Mouse (Mus musculus): ENCODE measurements around the gene Zfp760. TPM values are rescaled to one million over a fixed set of nuclear protein-coding genes. Genes with fewer than 3 reads are reported as not detected.
"Not testable (repeated sequence)": the region's sequence is repeated elsewhere in the genome, so short reads cannot be mapped to it uniquely, and the experiment has no call there.

Zfp760 gene
- 6.1 and 6.4 TPM in 2 replicates for polyA plus RNA-seq (2016; fragmentation: Nextera tagmentation; extraction: Ambion mirVana)

DNA sequence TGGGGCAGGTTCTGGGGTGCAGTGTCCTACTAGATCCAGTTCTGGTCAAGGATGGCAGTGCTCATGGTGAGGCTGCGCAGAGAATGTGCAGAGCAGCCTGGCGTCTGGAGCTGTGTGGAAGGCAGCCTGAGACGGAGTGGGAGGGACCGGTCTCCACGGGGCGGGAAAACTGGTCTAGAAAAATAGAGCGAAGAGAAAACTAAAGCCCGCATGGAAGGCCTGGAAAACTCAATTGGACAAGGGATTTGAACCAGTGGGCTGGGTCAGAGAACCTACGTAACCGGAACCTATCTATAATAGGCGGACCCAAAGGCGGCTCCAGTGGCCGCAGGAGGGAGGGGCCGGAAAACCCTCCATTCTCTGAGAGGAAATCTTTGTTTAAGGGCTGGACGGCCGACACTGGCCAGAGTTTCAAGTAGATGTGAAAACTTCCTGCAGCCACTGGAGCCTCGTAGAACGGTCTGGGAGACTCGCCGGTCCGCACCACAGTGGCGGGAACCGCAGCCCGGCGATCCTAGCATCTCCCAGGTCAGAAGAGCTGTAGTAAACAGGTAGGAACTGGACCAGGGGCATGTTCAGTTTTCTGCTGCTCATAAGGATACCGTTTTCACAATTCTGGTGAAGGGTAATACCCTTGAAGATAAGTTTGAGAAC is at the start of gene Zfp760:
Zfp760 (plus strand) TSS at position 399 of the 654 bp plus-strand sequence.
- peak; percentile 80 for ATAC-seq
- H3K9me3 ChIP-seq (replicated peaks): no peaks in the 10 kb centered on the region
- peaks cover 20% of the 10 kb centered on the region for H3K36me3 ChIP-seq
- 5% methylated on average over 26 of the region's 26 CpGs for WGBS (ENCODE audit: insufficient replicate concordance)
- H3K4me2 ChIP-seq: peak within 1 kb of the TSS; percentile 77
- peak within 1 kb of the TSS; percentile 74 for H3K4me3 ChIP-seq
- H3K27me3 ChIP-seq (replicated peaks): no peaks in the 10 kb centered on the region
- peak within 1 kb of the TSS; percentile 84 for H3K27ac ChIP-seq
- peak within 1 kb of the TSS; percentile 80 for H3K9ac ChIP-seq
- peaks cover 38% of the 10 kb centered on the region for H3K4me1 ChIP-seq

DNA sequence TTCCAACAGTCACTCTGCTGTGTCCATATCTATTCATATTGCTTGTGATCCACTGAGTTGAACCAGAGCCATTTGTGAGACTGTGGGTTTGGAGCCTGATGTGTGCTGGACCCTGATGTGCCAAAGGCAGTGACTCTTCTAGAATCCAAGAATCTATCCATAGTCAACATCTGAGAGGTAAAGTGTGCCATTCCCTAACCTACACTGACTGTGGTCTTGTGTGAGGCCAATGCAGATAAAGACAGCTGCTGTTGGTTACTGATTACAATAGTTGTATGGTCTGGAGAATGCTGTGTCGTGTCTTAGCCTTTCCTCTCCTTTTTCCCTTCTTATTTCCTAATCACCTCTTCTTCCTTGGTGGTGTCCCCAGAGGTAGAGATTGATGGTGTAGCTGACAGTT is 28.7 kb upstream of the Zfp760 start:
- 5% methylated on average over 1 of the region's 1 CpGs for WGBS (ENCODE audit: insufficient replicate concordance)
- H3K27me3 ChIP-seq (replicated peaks); H3K9me3 ChIP-seq (replicated peaks); H3K36me3 ChIP-seq: not testable (repeated sequence)
- H3K27ac ChIP-seq: peak overlapping the region; percentile 92
- peak overlapping the region; percentile 67 for H3K4me3 ChIP-seq
- peak overlapping the region; percentile 77 for H3K9ac ChIP-seq
- H3K4me2 ChIP-seq: peak overlapping the region; percentile 81
- H3K4me1 ChIP-seq: peaks cover 20% of the 10 kb centered on the region
- peak; percentile 60 for ATAC-seq

DNA sequence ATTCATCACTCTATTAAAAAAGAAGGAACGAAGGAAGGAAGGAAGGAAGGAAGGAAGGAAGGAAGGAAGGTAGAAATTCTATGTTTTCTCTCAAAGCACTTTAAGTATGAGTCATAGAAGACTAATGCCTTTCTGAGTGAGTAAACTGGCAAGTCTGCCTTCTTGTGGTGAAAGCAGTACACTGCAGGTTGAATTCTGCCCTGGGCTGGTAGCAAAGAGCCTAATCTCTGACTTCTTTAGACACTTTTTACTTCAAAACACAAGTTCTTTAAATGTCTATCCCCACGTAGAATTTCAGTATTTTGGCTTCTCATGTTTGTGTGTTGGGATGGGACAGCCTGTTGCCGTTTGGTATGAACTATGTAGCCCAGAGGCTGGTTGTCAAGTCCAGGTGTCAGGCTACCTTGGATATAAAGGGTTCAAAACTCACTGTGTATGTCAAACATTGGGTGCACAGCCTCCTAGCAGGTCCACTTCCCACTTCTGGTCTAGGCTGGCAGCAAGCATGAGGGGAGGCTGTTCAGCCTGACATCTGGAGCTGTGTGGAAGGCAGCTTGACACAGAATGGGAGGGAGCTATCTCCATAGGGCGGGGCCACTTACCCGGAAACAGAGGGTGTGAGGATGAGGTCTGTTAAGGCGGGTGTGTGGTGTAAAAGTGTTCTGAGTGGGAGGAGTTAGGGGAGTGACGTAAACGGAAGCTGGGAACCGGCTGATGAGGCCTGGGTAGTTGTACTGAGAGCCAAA is 28.1 kb upstream of the Zfp760 start:
- no peaks in the 10 kb centered on the region for H3K9me3 ChIP-seq (replicated peaks)
- peak overlapping the region; percentile 77 for H3K9ac ChIP-seq
- no peaks in the 10 kb centered on the region for H3K27me3 ChIP-seq (replicated peaks)
- H3K4me2 ChIP-seq: peak overlapping the region; percentile 81
- H3K4me1 ChIP-seq: peaks cover 20% of the 10 kb centered on the region
- peaks cover 4% of the 10 kb centered on the region for H3K36me3 ChIP-seq
- under 1% methylated on average over 9 of the region's 9 CpGs for WGBS (ENCODE audit: insufficient replicate concordance)
- peak overlapping the region; percentile 92 for H3K27ac ChIP-seq
- peak; percentile 100 for ATAC-seq
- H3K4me3 ChIP-seq: peak overlapping the region; percentile 67

DNA sequence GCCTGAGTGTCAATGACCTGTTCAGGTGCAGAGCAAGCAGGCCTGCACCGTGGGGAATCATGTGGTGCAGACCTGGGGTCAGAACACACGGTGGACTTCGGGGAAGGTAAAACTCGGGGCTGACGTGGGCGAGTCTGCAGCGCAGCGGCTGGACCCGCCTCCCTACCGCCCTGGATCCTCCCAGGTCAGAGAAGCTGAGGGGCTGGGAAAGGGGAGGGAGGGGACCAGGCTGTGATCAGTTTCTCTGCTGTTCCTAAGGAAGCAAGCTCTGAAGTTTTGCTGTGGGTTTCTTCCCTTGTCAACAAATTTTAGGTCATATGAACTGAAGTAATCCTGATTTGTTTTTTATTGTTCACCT is 27.5 kb upstream of the Zfp760 start:
- H3K4me1 ChIP-seq: peaks cover 20% of the 10 kb centered on the region
- peak overlapping the region; percentile 67 for H3K4me3 ChIP-seq
- 0% methylated on average over 10 of the region's 10 CpGs for WGBS (ENCODE audit: insufficient replicate concordance)
- not testable (repeated sequence) for H3K9me3 ChIP-seq (replicated peaks); H3K36me3 ChIP-seq; H3K27me3 ChIP-seq (replicated peaks)
- peak overlapping the region; percentile 77 for H3K9ac ChIP-seq
- peak overlapping the region; percentile 92 for H3K27ac ChIP-seq
- ATAC-seq: peak; percentile 85
- H3K4me2 ChIP-seq: peak overlapping the region; percentile 81

DNA sequence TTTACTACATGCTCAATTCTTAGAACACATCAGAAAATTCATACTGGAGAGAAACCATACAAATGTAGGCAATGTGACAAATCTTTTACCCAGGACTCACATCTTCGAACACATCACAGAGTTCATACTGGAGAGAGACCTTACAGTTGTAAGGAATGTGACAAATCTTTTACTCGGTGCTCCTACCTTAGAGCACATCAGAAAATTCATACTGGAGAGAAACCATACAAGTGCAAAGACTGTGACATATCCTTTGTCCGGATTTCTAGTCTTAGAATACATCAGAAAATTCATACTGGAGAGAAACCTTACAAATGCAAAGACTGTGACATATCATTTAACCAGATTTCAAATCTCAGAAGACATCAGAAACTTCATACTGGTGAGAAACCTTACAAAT is 16.0 kb upstream of the Zfp760 start, which contains the start of gene Gm10226:
Gm10226 (plus strand) TSS at position 301 of the 400 bp plus-strand sequence.
- Histone ChIP-seq H3K9ac (no peak within 1 kb of the TSS), H3K4me2 (no peak within 1 kb of the TSS), H3K4me3 (no peak within 1 kb of the TSS), H3K27ac (no peak within 1 kb of the TSS), H3K36me3 (peaks cover 34% of the 10 kb centered on the region), H3K4me1 (no peaks in the 10 kb centered on the region; the same call in 1 of the 2 replicates), H3K9me3 (replicated peaks) (no peaks in the 10 kb centered on the region), H3K27me3 (replicated peaks) (no peaks in the 10 kb centered on the region)
- 78% methylated on average over 3 of the region's 3 CpGs for WGBS (ENCODE audit: insufficient replicate concordance)
- no peak for ATAC-seq

DNA sequence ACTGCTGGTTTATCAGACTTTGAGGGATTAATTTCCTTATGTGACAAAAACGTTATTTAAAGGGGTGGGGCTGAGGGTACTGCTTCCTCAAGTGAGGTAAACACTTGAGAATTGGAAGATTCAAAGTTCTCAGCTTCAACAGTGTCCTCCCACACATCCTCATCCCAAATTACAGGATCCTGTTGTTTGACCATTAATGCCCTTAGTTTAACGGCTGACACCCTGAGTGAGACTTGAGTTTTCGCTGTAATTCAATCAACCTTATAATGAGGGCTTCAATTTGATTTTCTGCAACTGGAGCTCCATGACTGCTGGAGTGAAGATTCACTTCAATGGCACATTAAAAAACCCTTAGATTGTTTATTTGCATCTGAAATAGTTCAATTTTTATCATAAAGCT is 14.2 kb upstream of the Zfp760 start:
- no peak for ATAC-seq
- Histone ChIP-seq H3K4me3 (no peak overlapping the region), H3K4me1 (no peaks in the 10 kb centered on the region; the same call in 1 of the 2 replicates), H3K9ac (no peak overlapping the region), H3K4me2 (no peak overlapping the region), H3K9me3 (replicated peaks) (no peaks in the 10 kb centered on the region), H3K36me3 (peaks cover 29% of the 10 kb centered on the region), H3K27me3 (replicated peaks) (no peaks in the 10 kb centered on the region), H3K27ac (no peak overlapping the region)
- 71% methylated on average over 3 of the region's 3 CpGs for WGBS (ENCODE audit: insufficient replicate concordance)

DNA sequence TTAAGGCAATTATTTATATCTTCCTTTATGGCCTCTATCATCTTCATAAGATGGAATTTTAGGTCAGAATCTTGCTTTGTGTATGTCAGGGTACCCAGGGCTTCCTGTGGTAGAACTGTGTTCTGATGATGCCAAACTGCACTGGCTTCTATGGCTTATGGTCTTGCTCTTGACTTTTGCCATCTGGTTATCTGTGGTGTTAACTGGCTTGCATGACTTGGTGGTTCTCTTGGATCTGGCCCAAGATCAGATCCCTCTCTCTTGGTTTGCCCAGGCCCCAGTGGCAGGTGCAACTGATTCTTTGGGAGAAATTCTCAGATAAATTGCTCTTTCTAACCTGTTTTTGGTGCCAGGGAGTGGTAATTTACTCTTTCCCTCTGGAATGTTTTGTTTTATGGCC is 11.5 kb upstream of the Zfp760 start:
- H3K4me2 ChIP-seq: no peak overlapping the region
- H3K4me1 ChIP-seq: peaks cover 4% of the 10 kb centered on the region; the same call in 1 of the 2 replicates
- no peaks in the 10 kb centered on the region for H3K9me3 ChIP-seq (replicated peaks)
- no peaks in the 10 kb centered on the region for H3K27me3 ChIP-seq (replicated peaks)
- no peak overlapping the region for H3K27ac ChIP-seq
- no peak for ATAC-seq
- no peak overlapping the region for H3K9ac ChIP-seq
- no peak overlapping the region for H3K4me3 ChIP-seq
- H3K36me3 ChIP-seq: peaks cover 7% of the 10 kb centered on the region

DNA sequence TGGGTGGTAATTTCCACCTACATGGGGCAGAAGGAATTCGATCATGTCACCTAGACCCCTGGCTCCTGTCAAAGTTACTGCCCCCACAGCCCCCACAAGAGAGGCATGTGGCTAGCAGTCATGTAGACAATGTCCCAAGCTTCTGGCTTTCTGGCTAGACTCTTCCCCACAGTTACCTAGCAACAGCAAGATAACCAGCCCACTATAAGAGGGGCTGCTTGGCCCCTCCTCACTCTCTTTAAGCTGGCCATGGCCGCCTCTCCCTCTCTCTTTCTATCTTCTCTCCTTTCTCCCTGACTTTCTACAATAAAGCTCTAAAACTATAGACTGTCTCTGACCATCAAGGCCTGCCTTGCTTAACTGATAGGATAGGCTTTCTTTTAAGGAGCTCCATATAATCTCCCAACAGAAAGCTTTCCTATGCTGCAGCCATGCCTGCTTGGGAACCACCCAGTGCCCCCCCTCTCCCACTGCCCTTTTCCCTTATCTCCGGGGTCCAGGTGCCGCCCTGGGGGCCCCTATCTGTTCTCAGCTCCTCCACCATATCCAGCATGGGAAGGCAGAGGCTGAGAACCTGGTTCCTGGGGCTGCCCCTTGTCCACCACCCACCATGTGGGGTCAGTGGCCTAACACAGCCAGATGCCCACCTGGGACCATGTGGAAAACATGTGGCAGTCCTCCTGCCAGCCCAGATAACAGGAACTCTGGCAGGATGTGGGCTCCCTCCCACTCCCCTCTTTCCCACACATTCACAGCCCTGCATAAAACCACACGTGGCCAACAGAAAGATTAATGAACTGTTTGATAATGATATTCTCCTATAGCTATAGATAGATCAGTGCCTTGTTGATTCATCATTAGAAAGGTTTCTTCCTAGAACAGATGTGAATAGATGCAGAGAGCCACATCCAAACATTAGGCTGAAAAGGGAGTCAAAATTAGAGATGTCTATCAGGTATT is 5.0 kb upstream of the Zfp760 start:
- no peaks in the 10 kb centered on the region for H3K36me3 ChIP-seq
- peaks cover 42% of the 10 kb centered on the region for H3K4me1 ChIP-seq
- H3K9me3 ChIP-seq (replicated peaks): no peaks in the 10 kb centered on the region
- H3K27ac ChIP-seq: peak overlapping the region; percentile 91
- peak overlapping the region; percentile 23 for H3K4me3 ChIP-seq
- H3K9ac ChIP-seq: peak overlapping the region; percentile 61
- H3K4me2 ChIP-seq: peak overlapping the region; percentile 67
- H3K27me3 ChIP-seq (replicated peaks): no peaks in the 10 kb centered on the region
- 8% methylated on average over 5 of the region's 5 CpGs for WGBS (ENCODE audit: insufficient replicate concordance)
- ATAC-seq: peak; percentile 98

DNA sequence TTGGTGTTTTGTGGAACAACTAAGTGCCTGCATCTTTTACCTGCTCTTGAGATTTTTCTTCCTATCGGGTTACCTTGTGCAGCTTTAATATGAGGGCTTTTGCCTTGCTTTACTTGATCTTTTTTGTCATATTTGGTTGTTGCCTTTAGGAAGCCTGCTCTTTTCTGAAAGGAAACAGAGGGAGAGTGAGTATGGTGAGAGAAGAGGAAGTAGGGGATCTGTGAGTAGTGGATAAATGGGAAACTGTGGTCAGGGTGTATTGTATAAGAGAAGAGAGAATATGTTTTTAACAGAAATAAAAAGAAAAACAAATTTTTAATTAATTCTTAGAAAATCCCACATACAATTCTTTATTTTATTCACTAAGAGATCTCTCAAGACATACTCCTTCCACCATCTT is 4.1 kb upstream of the Zfp760 start:
- Histone ChIP-seq H3K27ac (peak overlapping the region; percentile 91), H3K4me3 (no peak overlapping the region), H3K9me3 (replicated peaks) (no peaks in the 10 kb centered on the region), H3K27me3 (replicated peaks) (no peaks in the 10 kb centered on the region), H3K36me3 (no peaks in the 10 kb centered on the region), H3K9ac (peak overlapping the region; percentile 61; the same call in 1 of the 2 replicates), H3K4me1 (peaks cover 44% of the 10 kb centered on the region), H3K4me2 (peak overlapping the region; percentile 67)
- ATAC-seq: no peak
- 36% methylated on average over 1 of the region's 1 CpGs for WGBS (ENCODE audit: insufficient replicate concordance)

DNA sequence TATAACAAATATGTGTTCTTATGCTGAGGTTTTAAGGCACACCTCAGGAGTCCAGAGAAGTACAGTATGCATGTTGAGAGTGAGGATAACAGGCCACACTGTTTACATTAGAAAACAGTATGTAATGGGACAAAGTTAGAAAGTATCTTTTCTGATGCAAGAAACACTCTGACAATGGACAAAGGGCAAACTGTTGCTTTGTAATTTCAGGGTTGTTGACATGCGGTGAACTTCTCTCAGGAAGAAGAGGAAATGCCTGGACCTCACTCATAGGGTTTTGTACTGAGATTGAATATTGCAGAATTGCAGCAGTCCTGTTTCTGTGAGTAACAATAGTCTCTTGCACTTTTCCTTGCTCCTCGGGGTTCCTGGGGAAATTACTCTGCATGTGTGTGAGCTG is 860 bp downstream of the Zfp760 start:
- H3K27ac ChIP-seq: peak overlapping the region; percentile 84
- H3K27me3 ChIP-seq (replicated peaks): no peaks in the 10 kb centered on the region
- peaks cover 24% of the 10 kb centered on the region for H3K36me3 ChIP-seq
- H3K9me3 ChIP-seq (replicated peaks): no peaks in the 10 kb centered on the region
- peak overlapping the region; percentile 77 for H3K4me2 ChIP-seq
- 31% methylated on average over 2 of the region's 2 CpGs for WGBS (ENCODE audit: insufficient replicate concordance)
- peaks cover 28% of the 10 kb centered on the region for H3K4me1 ChIP-seq
- no peak for ATAC-seq
- peak overlapping the region; percentile 74 for H3K4me3 ChIP-seq
- peak overlapping the region; percentile 80 for H3K9ac ChIP-seq

DNA sequence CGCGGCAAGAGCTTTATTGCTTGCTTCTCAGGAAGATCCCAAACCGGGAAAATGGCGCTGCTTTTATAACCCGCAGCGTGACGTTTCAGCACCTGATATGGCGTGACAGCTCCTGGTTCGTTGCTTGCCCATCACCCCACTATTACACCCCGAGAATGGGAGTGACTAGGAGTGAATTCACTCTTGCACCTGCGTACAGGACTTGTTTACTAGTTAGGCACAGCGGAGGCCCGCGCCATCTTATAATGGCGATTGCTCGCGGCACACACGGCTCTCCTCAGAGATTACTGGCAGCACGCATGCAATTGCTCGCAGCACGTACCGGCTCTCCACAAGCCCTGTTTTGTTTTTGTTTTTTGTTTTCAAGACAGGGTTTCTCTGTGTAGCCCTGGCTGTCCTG is 23.0 kb downstream of the Zfp760 start, which contains the start of gene Zfp229:
Zfp229 (plus strand) TSS at position 301 of the 400 bp plus-strand sequence.
- WGBS (ENCODE audit: insufficient replicate concordance): 91% methylated on average over 14 of the region's 22 CpGs
- not testable (repeated sequence) for H3K4me2 ChIP-seq; H3K27me3 ChIP-seq (replicated peaks); H3K9me3 ChIP-seq (replicated peaks); H3K36me3 ChIP-seq; H3K27ac ChIP-seq; H3K9ac ChIP-seq; ATAC-seq; H3K4me3 ChIP-seq
- H3K4me1 ChIP-seq: peaks cover 15% of the 10 kb centered on the region
